Mouse (Mus musculus) neural tube, embryonic 14.5 days (tissue): ENCODE results near the gene Cideb. TPM values are rescaled to one million over a fixed set of nuclear protein-coding genes. Genes with fewer than 3 reads are reported as not detected.

ENCODE experiments used
- ATAC-seq: fragments of 200-750 bp; cut with Nextera tagmentation; 2 replicates; pipeline ENCODE4 v1.8.0; 2017; ENCODE audit warnings: low read depth, mild to moderate bottlenecking, moderate TSS enrichment, moderate library complexity
- H3K27ac ChIP-seq: fragments of 300-500 bp; sonication (generic); 2 replicates; pipeline ENCODE4 v1.5.1; 2014; ENCODE audit warnings: low read depth, mild to moderate bottlenecking, control low read depth, low read length, moderate library complexity, mixed read lengths
- H3K27me3 ChIP-seq: fragments of 300-500 bp; sonication (generic); 2 replicates; pipeline ENCODE4 v1.6.1; 2014; ENCODE audit warnings: low read length; ENCODE audit not compliant: control insufficient read depth, insufficient read depth
- H3K36me3 ChIP-seq: fragments of 300-500 bp; sonication (generic); 2 replicates; pipeline ENCODE4 v1.6.1; 2014; ENCODE audit warnings: low read length, mixed read lengths; ENCODE audit not compliant: control insufficient read depth, insufficient read depth
- H3K4me1 ChIP-seq: fragments of 300-500 bp; sonication (generic); 2 replicates; pipeline ENCODE4 v1.6.1; 2014; ENCODE audit warnings: low read length; ENCODE audit not compliant: control insufficient read depth, insufficient read depth
- H3K4me2 ChIP-seq: fragments of 300-500 bp; sonication (generic); 2 replicates; pipeline ENCODE4 v1.6.1; 2014; ENCODE audit warnings: mild to moderate bottlenecking, low read depth, low read length, control low read depth
- H3K4me3 ChIP-seq: fragments of 300-500 bp; sonication (generic); 2 replicates; pipeline ENCODE4 v1.5.1; 2014; ENCODE audit warnings: low read depth, low read length, control low read depth, mixed read lengths
- H3K9ac ChIP-seq: fragments of 300-500 bp; sonication (generic); replicated peaks from 2 replicates; pipeline ENCODE4 v1.6.1; 2014; ENCODE audit warnings: low read depth, mild to moderate bottlenecking, control low read depth, low read length, mixed read lengths
- H3K9me3 ChIP-seq: fragments of 300-500 bp; sonication (generic); 2 replicates; pipeline ENCODE4 v1.6.1; 2016; ENCODE audit warnings: low read length; ENCODE audit not compliant: control insufficient read depth
- WGBS: fragments of 180-500 bp; shearing (Covaris S2); extraction: QIAGEN DNeasy Blood & Tissue Kit; methylation state at CpG from one replicate; pipeline ENCODE4 v1.1.7; 2014; 5-methylcytosine and 5-hydroxymethylcytosine counted together
- polyA plus RNA-seq: library from polyadenylated mRNA; unstranded; fragments of >200 nt; fragmentation: Nextera tagmentation; extraction: Ambion mirVana; gene quantifications from 2 replicates; pipeline ENCODE4 v1.2.1, GENCODE M21; 2014

Cideb gene
- polyA plus RNA-seq, 1 experiment from 2014 or later, result not detected

GRCm38 (mm10) chr14:55734869-55735268 lies 23.4 kb downstream of the Cideb start:
- no peak overlapping the region for H3K4me3 ChIP-seq
- 74% methylated on average over 7 of the region's 7 CpGs for WGBS
- H3K4me2 ChIP-seq, result no peak overlapping the region
- H3K36me3 ChIP-seq, result peaks cover 4% of the 10 kb centered on the region; the same call in 1 of the 2 replicates
- H3K4me1 ChIP-seq, result no peaks in the 10 kb centered on the region
- no peak overlapping the region for H3K27ac ChIP-seq
- no peaks in the 10 kb centered on the region for H3K27me3 ChIP-seq
- ATAC-seq, result no peak
- no peaks in the 10 kb centered on the region for H3K9me3 ChIP-seq
- H3K9ac ChIP-seq, result no peak overlapping the region

- no peaks in the 10 kb centered on the region for H3K9me3 ChIP-seq
- peaks cover 3% of the 10 kb centered on the region; the same call in 1 of the 2 replicates for H3K36me3 ChIP-seq
- no peak overlapping the region for H3K4me3 ChIP-seq
- no peak overlapping the region for H3K27ac ChIP-seq
- no peak overlapping the region for H3K9ac ChIP-seq
- 83% methylated on average over 10 of the region's 10 CpGs for WGBS
- no peaks in the 10 kb centered on the region for H3K4me1 ChIP-seq
- no peak overlapping the region for H3K4me2 ChIP-seq
- no peak for ATAC-seq
- no peaks in the 10 kb centered on the region for H3K27me3 ChIP-seq
Observed at GRCm38 (mm10) chr14:55733889-55734288, 24.4 kb downstream of the Cideb start.

- H3K4me3 ChIP-seq, result no peak overlapping the region
- H3K4me2 ChIP-seq, result no peak overlapping the region
- no peaks in the 10 kb centered on the region for H3K4me1 ChIP-seq
- H3K27me3 ChIP-seq, result no peaks in the 10 kb centered on the region
- no peak overlapping the region for H3K9ac ChIP-seq
- ATAC-seq, result no peak
- no peak overlapping the region for H3K27ac ChIP-seq
- no peaks in the 10 kb centered on the region for H3K36me3 ChIP-seq
- WGBS, result 82% methylated on average over 7 of the region's 7 CpGs
- no peaks in the 10 kb centered on the region for H3K9me3 ChIP-seq
Observed at GRCm38 (mm10) chr14:55730531-55731032, 27.7 kb downstream of the Cideb start.

- ATAC-seq, result no peak
- no peak overlapping the region for H3K4me3 ChIP-seq
- no peaks in the 10 kb centered on the region for H3K9me3 ChIP-seq
- no peaks in the 10 kb centered on the region for H3K27me3 ChIP-seq
- no peak overlapping the region for H3K4me2 ChIP-seq
- no peak overlapping the region for H3K9ac ChIP-seq
- H3K4me1 ChIP-seq, result no peaks in the 10 kb centered on the region
- H3K36me3 ChIP-seq, result no peaks in the 10 kb centered on the region
- WGBS, result 68% methylated on average over 7 of the region's 7 CpGs
- no peak overlapping the region for H3K27ac ChIP-seq
Observed at GRCm38 (mm10) chr14:55730116-55730515, 28.1 kb downstream of the Cideb start.

- Histone ChIP-seq H3K4me1 (no peaks in the 10 kb centered on the region), H3K9me3 (no peaks in the 10 kb centered on the region), H3K4me2 (no peak overlapping the region), H3K27me3 (no peaks in the 10 kb centered on the region), H3K9ac (no peak overlapping the region), H3K27ac (no peak overlapping the region), H3K36me3 (no peaks in the 10 kb centered on the region), H3K4me3 (no peak overlapping the region)
- 77% methylated on average over 8 of the region's 8 CpGs for WGBS
- ATAC-seq, result no peak
Observed at GRCm38 (mm10) chr14:55727889-55728685, 30.2 kb downstream of the Cideb start.

GRCm38 (mm10) chr14:55726261-55726660 lies 32.0 kb downstream of the Cideb start:
- no peak overlapping the region for H3K27ac ChIP-seq
- no peaks in the 10 kb centered on the region for H3K9me3 ChIP-seq
- no peak overlapping the region for H3K4me2 ChIP-seq
- H3K36me3 ChIP-seq, result no peaks in the 10 kb centered on the region
- H3K4me3 ChIP-seq, result no peak overlapping the region
- 0 out of 2 replicates have a peak, but pooled peaks cover 2% of the 10 kb centered on the region for H3K4me1 ChIP-seq
- H3K9ac ChIP-seq, result no peak overlapping the region
- ATAC-seq, result no peak
- no peaks in the 10 kb centered on the region for H3K27me3 ChIP-seq

- Histone ChIP-seq H3K27ac (no peak overlapping the region), H3K4me3 (no peak overlapping the region), H3K4me1 (0 out of 2 replicates have a peak, but pooled peaks cover 4% of the 10 kb centered on the region), H3K4me2 (no peak overlapping the region), H3K36me3 (peaks cover 6% of the 10 kb centered on the region; the same call in 1 of the 2 replicates), H3K27me3 (no peaks in the 10 kb centered on the region), H3K9ac (no peak overlapping the region), H3K9me3 (no peaks in the 10 kb centered on the region)
- WGBS, result 67% methylated on average over 8 of the region's 8 CpGs
- no peak for ATAC-seq
Observed at GRCm38 (mm10) chr14:55724411-55724871, 33.8 kb downstream of the Cideb start.

GRCm38 (mm10) chr14:55723433-55723832 lies 34.8 kb downstream of the Cideb start:
- ATAC-seq, result no peak
- Histone ChIP-seq H3K4me1 (0 out of 2 replicates have a peak, but pooled peaks cover 4% of the 10 kb centered on the region), H3K4me2 (no peak overlapping the region), H3K27ac (no peak overlapping the region), H3K36me3 (peaks cover 8% of the 10 kb centered on the region), H3K9me3 (no peaks in the 10 kb centered on the region), H3K9ac (no peak overlapping the region), H3K4me3 (no peak overlapping the region), H3K27me3 (no peaks in the 10 kb centered on the region)
- WGBS, result 95% methylated on average over 7 of the region's 7 CpGs

- 0 out of 2 replicates have a peak, but pooled peaks cover 4% of the 10 kb centered on the region for H3K4me1 ChIP-seq
- peak overlapping the region; percentile 70 for H3K4me3 ChIP-seq
- ATAC-seq, result peak; percentile 29
- no peaks in the 10 kb centered on the region for H3K9me3 ChIP-seq
- H3K9ac ChIP-seq, result peak overlapping the region; percentile 68
- no peak overlapping the region for H3K27ac ChIP-seq
- WGBS, result 54% methylated on average over 8 of the region's 8 CpGs
- H3K4me2 ChIP-seq, result peak overlapping the region; percentile 46
- H3K27me3 ChIP-seq, result no peaks in the 10 kb centered on the region
- peaks cover 15% of the 10 kb centered on the region for H3K36me3 ChIP-seq
Observed at GRCm38 (mm10) chr14:55722438-55722945, 35.8 kb downstream of the Cideb start.
